Mouse (Mus musculus) heart, postnatal 25 days (tissue): ENCODE data around the gene Calml4. TPM values are rescaled to one million over a fixed set of nuclear protein-coding genes. Genes with fewer than 3 reads are reported as not detected.
A peak's percentile ranks its signal among the peaks of the same experiment; 100 is the strongest.
"Not testable (repeated sequence)": the region's sequence is repeated elsewhere in the genome, so short reads cannot be mapped to it uniquely, and the experiment has no call there.

Experiments used
- DNase-seq: peaks from one replicate; pipeline ENCODE4 v3.0.0; 2022; ENCODE audit warnings: low spot score
- intact Hi-C: fragments of 180-260 bp; cut with DNase I; formaldehyde crosslinking; loops from one replicate; pipeline ENCODE4 v1.15.1; 2025
- total RNA-seq, 2 experiments: library from RNA; stranded (reverse); gene quantifications; 2 replicates each; pipeline ENCODE4 v1.2.3; 2021

Calml4 gene
- total RNA-seq, 2 experiments from 2014 or later = 1.3 to 1.7 TPM

GRCm38 (mm10) chr9:62829877-62830276 is 28.0 kb upstream of the Calml4 start:
- no peak for DNase-seq
- intact Hi-C loops = no loop called here

- no peak for DNase-seq
- intact Hi-C loops = no loop called here
These were observed 23.0 kb upstream of the Calml4 start for GRCm38 (mm10) chr9:62834906-62835305.

GRCm38 (mm10) chr9:62835705-62836446 is 22.0 kb upstream of the Calml4 start:
- DNase-seq = no peak
- intact Hi-C loops = no loop called here

DNA sequence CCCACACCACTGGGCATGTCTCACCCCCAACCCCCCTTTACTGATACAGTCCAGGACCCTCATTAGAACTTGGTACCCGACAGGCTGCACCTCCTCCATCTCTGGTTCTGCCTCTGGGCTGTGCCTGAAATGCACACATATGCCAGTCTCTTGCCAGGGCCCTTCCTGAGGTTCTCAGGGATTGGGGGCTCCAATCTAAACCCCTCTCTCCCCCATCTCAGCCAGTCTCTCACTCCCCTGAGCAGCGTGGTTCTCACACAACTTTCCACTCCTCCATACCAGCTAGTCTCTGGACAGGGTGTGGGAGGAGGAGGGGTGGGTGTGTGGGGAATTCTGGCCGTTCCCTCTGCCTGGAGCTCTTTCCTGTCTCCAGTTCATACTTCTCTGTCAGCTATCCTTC is 20.3 kb upstream of the Calml4 start:
- DNase-seq = no peak
- intact Hi-C loops = no loop called here

GRCm38 (mm10) chr9:62838146-62838505 is 19.8 kb upstream of the Calml4 start:
- intact Hi-C loops = no loop called here
- no peak for DNase-seq

DNA sequence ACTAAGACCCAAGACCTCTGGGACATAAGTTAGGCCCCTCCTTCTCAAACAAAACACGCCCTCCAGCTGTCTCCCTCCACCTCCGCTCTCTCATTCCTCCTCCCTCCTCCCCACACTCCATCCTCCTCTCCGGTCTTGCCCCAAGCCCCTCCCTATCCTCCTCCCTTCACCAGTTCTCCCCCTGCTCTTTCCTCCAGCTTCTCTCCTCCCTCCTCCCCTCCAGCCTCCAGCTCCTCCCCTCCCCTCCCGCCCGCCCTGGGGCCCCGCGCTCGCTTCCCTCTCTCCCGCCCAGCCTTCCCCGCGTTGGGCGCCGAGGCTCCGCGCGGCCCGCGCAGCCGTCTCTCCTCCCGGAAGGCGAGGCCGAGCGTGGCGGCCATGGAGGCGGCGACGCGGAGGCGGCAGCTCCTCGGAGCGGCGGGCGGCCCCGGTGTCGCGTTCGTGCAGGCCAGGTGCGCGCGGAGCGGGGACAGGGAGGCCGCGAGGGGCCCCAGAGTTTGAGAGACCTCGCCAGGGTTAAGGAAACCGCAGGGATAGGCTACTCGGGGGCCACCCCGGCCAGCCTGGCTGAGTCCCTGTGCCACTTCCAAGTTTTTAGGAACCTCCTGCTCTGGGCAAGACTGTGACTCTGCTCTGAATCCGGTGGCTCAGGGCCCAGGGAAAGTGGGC is 19.2 kb upstream of the Calml4 start, which contains the start of gene Cln6:
Gene Cln6 (plus strand): TSS at position 280 of the 666 bp plus-strand sequence.
- intact Hi-C loops = no loop called here
- peak; percentile 69 for DNase-seq

- intact Hi-C loops = no loop called here
- no peak for DNase-seq
These were observed 18.6 kb upstream of the Calml4 start for GRCm38 (mm10) chr9:62839172-62839770.

- intact Hi-C loops = no loop called here
- no peak for DNase-seq
These were observed 14.4 kb upstream of the Calml4 start for GRCm38 (mm10) chr9:62843356-62844024.

DNA sequence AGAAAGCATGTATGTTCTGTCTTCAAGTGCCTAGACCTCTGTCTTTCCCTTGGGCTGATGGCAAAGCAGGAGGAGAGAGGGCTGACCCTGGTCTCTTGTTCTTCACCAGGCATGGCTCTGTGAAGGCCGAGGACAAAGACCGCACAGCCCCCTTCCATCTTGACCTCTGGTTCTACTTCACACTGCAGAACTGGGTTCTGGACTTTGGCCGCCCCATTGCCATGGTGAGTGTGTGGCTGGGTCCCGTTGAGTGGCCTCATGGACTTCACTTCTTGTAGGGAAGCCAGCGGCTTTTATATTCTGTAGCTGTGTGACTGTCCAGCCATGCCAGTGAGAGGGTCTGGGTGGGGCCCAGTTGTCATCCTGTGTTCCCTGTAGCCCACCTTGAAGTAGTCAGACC is 13.4 kb upstream of the Calml4 start:
- DNase-seq = no peak
- intact Hi-C loops = no loop called here

DNA sequence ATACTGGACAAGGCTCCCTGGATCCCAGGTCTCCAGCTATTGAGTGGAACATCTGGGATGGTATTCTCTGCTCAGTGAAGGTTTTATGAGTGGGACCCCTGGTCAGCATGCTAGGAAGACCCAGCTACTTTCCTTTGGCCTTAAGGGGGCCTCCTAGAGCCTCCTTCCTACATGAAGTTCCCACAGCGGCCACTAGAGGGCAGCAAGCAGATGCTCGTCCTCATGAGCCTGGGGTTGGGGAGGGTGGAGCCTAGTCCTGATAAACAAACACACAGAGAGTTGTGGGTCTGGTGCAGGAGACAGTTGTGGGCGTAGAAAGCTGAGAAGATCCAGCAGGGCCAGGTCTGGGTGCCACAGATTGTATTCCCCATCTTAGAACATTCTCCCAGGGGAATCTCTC is 10.2 kb upstream of the Calml4 start:
- intact Hi-C loops = loop anchor here (2.0 to 5.0 kb wide), 3 partner anchors 40 to 277 kb away; no protein-coding TSS in a partner anchor
- peak; percentile 67 for DNase-seq

DNA sequence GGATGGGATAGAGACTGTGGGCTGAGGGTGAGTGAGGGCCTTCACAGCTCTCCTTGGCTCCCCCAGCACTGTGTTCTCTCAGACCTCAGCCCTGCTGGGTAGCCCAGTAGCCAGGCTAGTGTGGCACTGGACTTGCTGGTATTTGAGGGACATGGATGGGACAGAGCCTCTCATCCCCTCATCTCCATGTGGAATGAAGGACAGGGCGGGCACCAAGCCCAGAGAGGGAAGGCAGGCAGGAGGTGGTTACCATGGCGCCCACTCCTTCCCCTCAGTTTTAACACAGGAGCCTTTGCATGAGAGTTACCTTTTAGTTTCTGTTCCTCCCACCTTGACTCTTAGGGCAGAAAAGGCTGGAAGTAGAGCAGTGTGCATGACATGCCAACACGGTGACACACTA is 9.2 kb upstream of the Calml4 start:
- intact Hi-C loops = loop anchor here (5.0 kb wide), 1 partner anchor 39 kb away; no protein-coding TSS in a partner anchor
- no peak for DNase-seq

DNA sequence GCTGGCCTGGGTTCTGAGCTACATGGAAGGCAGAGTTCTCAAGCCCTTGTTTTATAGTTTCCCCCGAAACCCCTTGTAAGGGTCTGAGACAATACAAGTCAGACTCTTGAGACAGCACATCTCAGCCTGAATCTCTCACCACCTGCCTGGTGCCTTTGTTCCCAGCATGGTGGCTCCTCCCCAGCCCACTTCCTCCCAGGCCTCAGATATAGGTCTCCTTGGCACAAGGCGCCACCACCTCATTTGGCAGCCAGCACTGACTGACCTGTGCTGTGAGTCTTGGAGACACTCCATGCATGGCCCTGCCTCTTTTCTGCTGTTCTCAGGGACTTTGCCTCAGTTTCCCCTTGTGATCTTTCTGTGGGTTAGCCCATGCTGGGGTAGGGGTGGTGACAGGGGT is 6.3 kb upstream of the Calml4 start:
- intact Hi-C loops = no loop called here
- DNase-seq = no peak

GRCm38 (mm10) chr9:62854483-62854882 is 3.4 kb upstream of the Calml4 start:
- DNase-seq = no peak
- intact Hi-C loops = no loop called here

DNA sequence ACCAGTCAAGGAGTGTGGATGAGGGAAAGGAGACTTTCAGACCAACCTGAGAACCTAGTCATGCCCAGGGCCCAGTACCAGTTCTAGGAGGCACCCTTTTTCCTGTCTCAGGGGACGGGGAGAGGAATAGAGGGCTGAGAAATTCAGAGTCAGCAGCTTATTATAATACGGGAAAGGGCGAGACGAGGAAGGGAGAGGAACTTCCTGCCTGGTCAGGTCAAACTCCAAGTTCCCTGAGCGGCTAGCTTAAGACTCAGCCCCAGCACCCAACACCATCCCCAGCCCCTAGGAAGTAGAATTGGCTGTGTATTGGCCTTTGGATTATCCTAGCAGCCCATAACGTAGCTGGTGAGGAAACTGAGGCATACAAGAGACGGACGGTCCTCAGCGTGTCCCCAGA is 664 bp upstream of the Calml4 start:
- intact Hi-C loops = no loop called here
- no peak for DNase-seq

GRCm38 (mm10) chr9:62858266-62859019 is 563 bp downstream of the Calml4 start:
- intact Hi-C loops = no loop called here
- DNase-seq = no peak

DNA sequence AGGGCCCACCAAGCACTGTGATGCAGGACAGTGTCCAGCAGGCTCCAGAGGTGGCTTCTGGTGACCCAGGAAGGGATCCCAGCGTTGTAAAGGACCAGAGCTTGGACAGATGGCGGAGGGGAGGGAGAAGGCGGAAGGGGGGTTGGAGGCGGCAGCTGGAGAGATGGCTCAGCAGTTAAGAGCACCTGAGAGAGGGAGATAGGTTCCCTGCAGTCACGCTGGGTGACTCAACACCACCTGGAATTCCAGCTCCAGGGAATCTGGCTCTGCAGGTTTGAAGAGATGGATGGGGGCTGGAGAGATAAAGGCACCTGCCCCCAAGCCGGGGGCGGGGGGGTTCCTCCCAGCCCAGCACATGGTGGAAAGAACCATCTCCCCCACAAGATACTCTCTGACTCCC is 2.2 kb downstream of the Calml4 start:
- intact Hi-C loops, DNase-seq: not testable (repeated sequence)

DNA sequence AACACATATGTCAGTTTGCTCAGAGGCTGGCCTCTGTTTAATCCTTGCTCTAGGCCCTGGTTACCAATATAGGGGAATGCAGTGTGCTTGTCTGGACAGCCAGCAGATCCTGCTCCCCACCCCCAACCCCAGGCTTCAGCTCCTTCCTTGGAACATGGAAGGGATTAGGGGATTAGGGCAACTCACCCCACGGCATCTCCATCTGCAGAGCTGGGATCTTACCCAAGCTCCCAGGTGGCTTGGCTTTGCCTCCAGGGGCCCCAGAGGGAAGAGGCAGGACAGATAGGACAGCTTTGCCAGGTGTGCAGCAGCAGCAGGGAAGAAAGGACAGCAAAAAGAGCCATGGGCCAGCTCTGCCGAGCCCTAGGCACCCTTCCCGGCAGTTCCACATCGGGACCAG is 3.0 kb downstream of the Calml4 start:
- intact Hi-C loops = no loop called here
- no peak for DNase-seq

DNA sequence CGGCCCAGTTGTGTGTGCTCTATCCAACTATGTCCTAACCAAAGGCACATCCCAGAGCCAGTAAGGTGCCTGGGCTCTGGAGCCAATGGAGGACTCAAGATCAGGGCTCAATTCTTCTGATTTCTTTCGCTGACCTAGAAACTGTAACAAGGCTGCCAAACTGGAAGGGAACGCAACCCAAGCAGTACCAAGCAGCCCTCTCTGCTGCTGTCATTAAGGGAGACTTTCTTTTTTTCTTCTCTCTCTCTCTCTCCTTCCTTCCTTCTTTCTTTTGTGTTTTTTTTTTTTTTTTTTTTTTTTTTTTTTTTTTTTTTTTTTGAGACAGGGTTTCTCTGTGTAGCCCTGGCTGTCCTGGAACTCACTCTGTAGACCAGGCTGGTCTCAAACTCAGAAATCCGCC is 11.4 kb downstream of the Calml4 start:
- intact Hi-C loops, DNase-seq: not testable (repeated sequence)

DNA sequence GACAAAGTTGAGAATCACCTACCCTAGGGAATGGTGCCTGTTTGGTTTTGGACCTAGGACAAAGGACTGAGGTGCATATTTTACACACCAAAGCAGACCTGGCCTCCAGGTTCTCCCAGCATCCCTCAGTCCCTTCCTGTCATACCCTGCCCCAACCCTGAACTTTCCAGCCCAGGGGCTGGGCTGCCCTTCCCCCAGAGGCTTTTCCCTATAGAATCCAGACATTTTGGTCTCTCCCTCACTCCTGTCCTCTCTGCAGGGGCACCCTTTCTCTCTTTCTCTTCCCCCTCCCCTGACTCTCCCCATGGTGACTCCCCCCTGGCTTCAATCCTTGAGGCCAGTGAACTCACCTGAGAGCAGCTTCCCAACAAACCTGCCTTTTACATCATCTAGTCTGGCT is 12.8 kb downstream of the Calml4 start:
- intact Hi-C loops = no loop called here
- no peak for DNase-seq
